Mouse (Mus musculus) myocyte (in vitro differentiated cells): ENCODE data around the gene Myo1f.

Experiments used
- E2F4 ChIP-seq: IDR thresholded peaks from one replicate; pipeline ENCODE4 v1.6.1; 2011; ENCODE audit warnings: mild to moderate bottlenecking, control low read depth, moderate library complexity; ENCODE audit not compliant: insufficient read depth
- MYOD1 ChIP-seq, 3 experiments: IDR thresholded peaks; one replicate each; pipeline ENCODE4 v1.6.1; 2011; ENCODE audit warnings: control low read depth in 2 of 3, low read depth in 2 of 3, mild to moderate bottlenecking in 2 of 3, moderate library complexity in 1 of 3; ENCODE audit not compliant: insufficient read length in 2 of 3, control insufficient read depth in 1 of 3
- POLR2A ChIP-seq: IDR thresholded peaks from one replicate; pipeline ENCODE4 v1.6.1; 2011; ENCODE audit warnings: low read depth, mild to moderate bottlenecking, control low read depth, moderate library complexity; ENCODE audit not compliant: insufficient read length
- REST ChIP-seq: IDR thresholded peaks from one replicate; pipeline ENCODE4 v1.6.1; 2011; ENCODE audit warnings: mild to moderate bottlenecking, control low read depth, moderate library complexity; ENCODE audit not compliant: insufficient read depth, insufficient read length
- SRF ChIP-seq: IDR thresholded peaks from one replicate; pipeline ENCODE4 v1.6.1; 2011; ENCODE audit warnings: low read depth; ENCODE audit not compliant: control insufficient read depth, insufficient read length
- TCF12 ChIP-seq: IDR thresholded peaks from one replicate; pipeline ENCODE4 v1.6.1; 2011; ENCODE audit warnings: mild to moderate bottlenecking, control low read depth; ENCODE audit not compliant: poor library complexity, insufficient read depth, severe bottlenecking
- USF1 ChIP-seq: IDR thresholded peaks from one replicate; pipeline ENCODE4 v1.6.1; 2011; ENCODE audit warnings: low read depth, mild to moderate bottlenecking, control low read depth, moderate library complexity

DNA sequence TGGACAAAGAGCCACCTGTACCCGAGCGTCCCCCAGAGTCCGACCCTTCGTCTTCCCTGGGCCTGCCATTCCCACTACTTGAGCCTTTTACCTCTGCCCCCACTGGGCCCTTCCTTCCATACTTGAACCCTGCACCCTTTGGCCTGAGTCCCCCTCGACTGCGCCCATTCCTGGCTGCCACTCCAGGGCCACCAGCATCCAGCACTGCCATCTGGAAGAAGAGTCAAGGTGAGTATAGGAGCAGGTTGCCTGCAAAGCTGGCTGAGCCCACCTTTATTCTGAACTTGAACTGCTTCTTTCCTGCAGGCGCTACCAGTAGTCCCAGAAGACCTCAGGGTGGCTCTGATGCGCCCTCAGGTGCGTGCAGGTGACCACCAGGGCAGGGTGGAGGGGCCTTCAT, 75.7 kb downstream of the Myo1f start:
- no peak for TF ChIP-seq REST
- no peak for TF ChIP-seq SRF
- TF ChIP-seq POLR2A: no peak
- no peak for TF ChIP-seq E2F4
- TF ChIP-seq USF1: no peak
- TF ChIP-seq TCF12: no peak
- no peak for TF ChIP-seq MYOD1 (IDR thresholded peaks at IDR 0.05; ENCODE audit: control insufficient read depth in 1 of 3, insufficient read length in 2 of 3, low read depth in 2 of 3)
